Mouse (Mus musculus): Measurements from ENCODE around the gene Drg1.

DNA sequence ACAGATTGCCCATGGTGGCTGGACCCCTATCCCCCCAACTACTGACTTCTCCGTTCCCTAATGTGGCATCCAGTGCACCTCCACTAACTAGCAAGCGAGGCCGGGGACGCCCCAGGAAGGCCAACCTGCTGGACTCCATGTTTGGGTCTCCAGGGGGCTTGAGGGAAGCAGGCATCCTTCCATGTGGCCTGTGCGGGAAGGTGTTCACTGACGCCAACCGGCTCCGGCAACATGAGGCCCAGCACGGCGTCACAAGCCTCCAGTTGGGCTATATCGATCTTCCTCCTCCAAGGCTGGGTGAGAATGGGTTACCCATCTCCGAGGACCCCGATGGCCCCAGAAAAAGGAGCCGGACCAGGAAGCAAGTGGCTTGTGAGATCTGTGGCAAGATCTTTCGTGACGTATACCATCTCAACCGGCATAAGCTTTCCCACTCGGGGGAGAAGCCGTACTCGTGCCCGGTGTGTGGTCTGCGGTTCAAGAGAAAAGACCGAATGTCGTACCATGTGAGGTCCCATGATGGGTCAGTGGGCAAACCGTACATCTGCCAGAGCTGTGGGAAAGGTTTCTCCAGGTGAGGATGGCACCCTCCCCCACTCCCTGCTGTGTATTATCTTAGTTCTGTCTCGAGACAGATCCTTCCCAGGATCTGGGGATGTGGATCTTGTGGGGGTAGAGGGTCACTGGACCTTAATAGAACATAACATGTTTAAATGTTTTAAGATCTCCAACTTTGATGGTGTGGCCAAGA, 25.3 kb upstream of the Drg1 start:
- TF ChIP-seq POLR2A (IDR thresholded peaks at IDR 0.05; ENCODE audit: borderline replicate concordance, insufficient read depth, low read length) (no peak), CTCF (IDR thresholded peaks at IDR 0.05; ENCODE audit: borderline replicate concordance, insufficient read depth, low read depth, low read length) (no peak)
